Mouse (Mus musculus): ENCODE data around the gene Wdr82.

DNA sequence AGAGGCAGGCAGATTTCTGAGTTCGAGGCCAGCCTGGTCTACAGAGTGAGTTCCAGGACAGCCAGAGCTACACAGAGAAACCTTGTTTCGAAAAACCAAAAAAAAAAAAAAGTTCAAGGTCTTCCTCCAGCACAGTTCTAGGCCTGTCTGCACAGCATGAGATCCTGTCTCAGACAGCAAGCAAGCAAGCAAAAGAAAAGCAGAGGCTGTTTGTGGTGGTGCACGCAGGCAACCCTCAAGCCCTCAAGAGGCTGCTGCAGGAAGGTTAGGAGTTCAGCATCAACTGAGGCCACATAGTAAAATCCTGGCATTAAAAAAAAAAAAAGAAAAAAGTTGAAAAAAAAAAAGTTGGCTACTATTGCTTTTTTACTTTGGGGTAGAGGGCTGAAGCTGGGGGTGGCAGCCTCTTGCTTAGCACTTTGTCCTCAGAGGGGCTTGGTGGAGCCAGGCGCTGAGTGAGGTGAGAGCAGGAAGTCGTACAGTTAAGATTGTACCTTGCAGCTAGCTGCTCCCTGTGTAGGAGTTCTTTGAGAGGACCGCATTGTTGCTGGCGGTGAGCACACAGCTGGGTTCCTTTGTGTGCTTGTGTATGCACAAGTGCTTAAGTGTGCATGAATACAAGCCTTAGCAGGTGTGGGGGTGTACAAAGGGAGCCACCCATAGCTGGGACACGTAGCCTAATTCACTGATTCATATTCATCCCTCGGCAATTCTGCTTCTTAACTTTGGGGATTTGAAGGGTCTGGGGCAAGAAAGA lies 40.3 kb downstream of the Wdr82 start:
- TF ChIP-seq MAX (IDR thresholded peaks at IDR 0.05) = no peak
- TF ChIP-seq CTCF (IDR thresholded peaks at IDR 0.05; ENCODE audit: control insufficient read depth, insufficient read depth, insufficient read length) = no peak
- no peak for TF ChIP-seq CEBPB (IDR thresholded peaks at IDR 0.05; ENCODE audit: low read depth)
